Mouse (Mus musculus): ENCODE data around the gene Trim23. TPM values are rescaled to one million over a fixed set of nuclear protein-coding genes. Genes with fewer than 3 reads are reported as not detected.

The Trim23 gene
- polyA plus RNA-seq, 2 experiments from 2014 or later = 19.4 to 25.5 TPM

Other genes starting within 250 kb of the Trim23 start
- gene Nln, start 69.2 kb upstream of the Trim23 start, polyA plus RNA-seq (2017; shearing (Covaris generic)) = 10 to 100 TPM in 1 of 2 experiments, 1 to 10 TPM in 1; 8.4 to 10.9 TPM
- under 1 TPM; 0.17 to 0.71 TPM for gene Sgtb, start 69.1 kb upstream of the Trim23 start, polyA plus RNA-seq (2017; shearing (Covaris generic))
- 10 to 100 TPM; 42.1 to 48.5 TPM for gene Trappc13, start 328 bp upstream of the Trim23 start, polyA plus RNA-seq (2017; shearing (Covaris generic))
- gene Cenpk, start 49.8 kb downstream of the Trim23 start, polyA plus RNA-seq (2017; shearing (Covaris generic)) = 1 to 10 TPM; 2.6 to 5.6 TPM
- gene Ppwd1, start 50.0 kb downstream of the Trim23 start, polyA plus RNA-seq (2017; shearing (Covaris generic)) = 10 to 100 TPM; 14.9 to 15.6 TPM
- gene Adamts6, start 109.0 kb downstream of the Trim23 start, polyA plus RNA-seq (2017; shearing (Covaris generic)) = 10 to 100 TPM; 24.2 to 26.5 TPM

Measured in CD4-positive, CD25-positive, alpha-beta regulatory T cell, adult 4 months (primary cell).